Mouse (Mus musculus): ENCODE results near the gene Prss54. TPM values are rescaled to one million over a fixed set of nuclear protein-coding genes. Genes with fewer than 3 reads are reported as not detected.

Gene Prss54
- polyA plus RNA-seq, 1 experiment from 2014 or later = not detected

- H3K4me2 ChIP-seq = no peak overlapping the region
- 53% methylated on average over 16 of the region's 16 CpGs for WGBS
- ATAC-seq (ENCODE audit: borderline replicate concordance, extremely low read depth, low FRiP score, low TSS enrichment) = no peak
Measured at GRCm38 (mm10) chr8:95549871-95550829, 26.0 kb downstream of the Prss54 start.

GRCm38 (mm10) chr8:95547931-95548330 lies 28.2 kb downstream of the Prss54 start:
- H3K9ac ChIP-seq = no peak overlapping the region
- no peak overlapping the region for H3K27ac ChIP-seq
- H3K4me2 ChIP-seq = no peak overlapping the region

More at GRCm38 (mm10) chr8:95549871-95550829, 26.0 kb downstream of the Prss54 start:
- H3K36me3 ChIP-seq = no peaks in the 10 kb centered on the region
- H3K9ac ChIP-seq = no peak overlapping the region
- H3K27me3 ChIP-seq = no peaks in the 10 kb centered on the region
- no peaks in the 10 kb centered on the region for H3K4me1 ChIP-seq
- no peak overlapping the region for H3K4me3 ChIP-seq
- H3K27ac ChIP-seq = no peak overlapping the region
- H3K9me3 ChIP-seq = no peaks in the 10 kb centered on the region

GRCm38 (mm10) chr8:95546986-95547385 lies 29.2 kb downstream of the Prss54 start:
- ATAC-seq (ENCODE audit: borderline replicate concordance, extremely low read depth, low FRiP score, low TSS enrichment) = no peak
- Histone ChIP-seq H3K27me3 (no peaks in the 10 kb centered on the region), H3K9ac (no peak overlapping the region), H3K4me2 (no peak overlapping the region), H3K9me3 (no peaks in the 10 kb centered on the region), H3K4me1 (no peaks in the 10 kb centered on the region), H3K36me3 (no peaks in the 10 kb centered on the region), H3K27ac (no peak overlapping the region), H3K4me3 (no peak overlapping the region)
- 78% methylated on average over 4 of the region's 4 CpGs for WGBS

More at GRCm38 (mm10) chr8:95547931-95548330, 28.2 kb downstream of the Prss54 start:
- WGBS = 51% methylated on average over 8 of the region's 8 CpGs
- no peaks in the 10 kb centered on the region for H3K9me3 ChIP-seq
- no peaks in the 10 kb centered on the region for H3K4me1 ChIP-seq
- no peaks in the 10 kb centered on the region for H3K27me3 ChIP-seq
- no peak overlapping the region for H3K4me3 ChIP-seq
- H3K36me3 ChIP-seq = no peaks in the 10 kb centered on the region
- no peak for ATAC-seq (ENCODE audit: borderline replicate concordance, extremely low read depth, low FRiP score, low TSS enrichment)

- Histone ChIP-seq H3K4me1 (no peaks in the 10 kb centered on the region), H3K4me3 (no peak overlapping the region), H3K27ac (no peak overlapping the region), H3K9ac (no peak overlapping the region), H3K4me2 (no peak overlapping the region), H3K36me3 (no peaks in the 10 kb centered on the region), H3K27me3 (no peaks in the 10 kb centered on the region), H3K9me3 (no peaks in the 10 kb centered on the region)
- 70% methylated on average over 17 of the region's 17 CpGs for WGBS
- no peak for ATAC-seq (ENCODE audit: borderline replicate concordance, extremely low read depth, low FRiP score, low TSS enrichment)
Measured at GRCm38 (mm10) chr8:95545815-95546214, 30.3 kb downstream of the Prss54 start.

GRCm38 (mm10) chr8:95543065-95543464 lies 33.1 kb downstream of the Prss54 start:
- Histone ChIP-seq H3K27me3 (no peaks in the 10 kb centered on the region), H3K4me3 (no peak overlapping the region), H3K36me3 (no peaks in the 10 kb centered on the region), H3K4me2 (no peak overlapping the region), H3K9me3 (no peaks in the 10 kb centered on the region), H3K9ac (no peak overlapping the region), H3K4me1 (no peaks in the 10 kb centered on the region), H3K27ac (no peak overlapping the region)
- ATAC-seq (ENCODE audit: borderline replicate concordance, extremely low read depth, low FRiP score, low TSS enrichment) = no peak
- WGBS = 81% methylated on average over 3 of the region's 3 CpGs

GRCm38 (mm10) chr8:95542191-95542590 lies 33.9 kb downstream of the Prss54 start:
- no peak overlapping the region for H3K4me2 ChIP-seq
- no peaks in the 10 kb centered on the region for H3K9me3 ChIP-seq
- no peak overlapping the region for H3K9ac ChIP-seq
- no peak for ATAC-seq (ENCODE audit: borderline replicate concordance, extremely low read depth, low FRiP score, low TSS enrichment)
- no peaks in the 10 kb centered on the region for H3K27me3 ChIP-seq
- no peak overlapping the region for H3K27ac ChIP-seq
- no peaks in the 10 kb centered on the region for H3K4me1 ChIP-seq
- no peaks in the 10 kb centered on the region for H3K36me3 ChIP-seq
- 84% methylated on average over 6 of the region's 6 CpGs for WGBS
- no peak overlapping the region for H3K4me3 ChIP-seq

- Histone ChIP-seq H3K36me3 (no peaks in the 10 kb centered on the region), H3K4me1 (no peaks in the 10 kb centered on the region), H3K9ac (no peak overlapping the region), H3K4me2 (no peak overlapping the region), H3K27me3 (no peaks in the 10 kb centered on the region), H3K4me3 (no peak overlapping the region), H3K9me3 (no peaks in the 10 kb centered on the region), H3K27ac (no peak overlapping the region)
- ATAC-seq (ENCODE audit: borderline replicate concordance, extremely low read depth, low FRiP score, low TSS enrichment) = no peak
- WGBS = 70% methylated on average over 5 of the region's 5 CpGs
Measured at GRCm38 (mm10) chr8:95539487-95539886, 36.7 kb downstream of the Prss54 start.

GRCm38 (mm10) chr8:95533584-95534387 lies 42.4 kb downstream of the Prss54 start, which contains the start of gene Ccdc113:
Gene Ccdc113, plus strand, starts transcription at chr8:95534085.
- H3K36me3 ChIP-seq = no peaks in the 10 kb centered on the region
- WGBS = 6% methylated on average over 33 of the region's 33 CpGs

GRCm38 (mm10) chr8:95532206-95532605 lies 43.9 kb downstream of the Prss54 start:
- Histone ChIP-seq H3K4me3 (no peak overlapping the region), H3K4me2 (no peak overlapping the region), H3K9me3 (no peaks in the 10 kb centered on the region), H3K27me3 (no peaks in the 10 kb centered on the region), H3K36me3 (no peaks in the 10 kb centered on the region), H3K27ac (no peak overlapping the region), H3K9ac (no peak overlapping the region), H3K4me1 (peaks cover 5% of the 10 kb centered on the region; the same call in 1 of the 2 replicates)
- WGBS = 57% methylated on average over 4 of the region's 4 CpGs
- ATAC-seq (ENCODE audit: borderline replicate concordance, extremely low read depth, low FRiP score, low TSS enrichment) = no peak

More at GRCm38 (mm10) chr8:95533584-95534387, 42.4 kb downstream of the Prss54 start, which contains the start of gene Ccdc113:
- Histone ChIP-seq H3K27ac (no peak within 1 kb of the TSS), H3K4me1 (peaks cover 5% of the 10 kb centered on the region; the same call in 1 of the 2 replicates), H3K9ac (0 out of 2 replicates have a peak within 1 kb of the TSS, but pooled peaks have one; percentile 3), H3K4me3 (peak within 1 kb of the TSS; percentile 40), H3K9me3 (no peaks in the 10 kb centered on the region), H3K4me2 (peak within 1 kb of the TSS; percentile 81), H3K27me3 (no peaks in the 10 kb centered on the region)
- peak; percentile 78 for ATAC-seq (ENCODE audit: borderline replicate concordance, extremely low read depth, low FRiP score, low TSS enrichment)

GRCm38 (mm10) chr8:95528750-95529310 lies 47.3 kb downstream of the Prss54 start:
- Histone ChIP-seq H3K4me3 (no peak overlapping the region), H3K36me3 (no peaks in the 10 kb centered on the region), H3K9me3 (no peaks in the 10 kb centered on the region), H3K4me2 (no peak overlapping the region), H3K27ac (no peak overlapping the region), H3K4me1 (peaks cover 3% of the 10 kb centered on the region; the same call in 1 of the 2 replicates), H3K27me3 (no peaks in the 10 kb centered on the region), H3K9ac (no peak overlapping the region)
- 60% methylated on average over 9 of the region's 9 CpGs for WGBS
- no peak for ATAC-seq (ENCODE audit: borderline replicate concordance, extremely low read depth, low FRiP score, low TSS enrichment)

GRCm38 (mm10) chr8:95528194-95528593 lies 47.9 kb downstream of the Prss54 start:
- Histone ChIP-seq H3K4me3 (no peak overlapping the region), H3K9me3 (no peaks in the 10 kb centered on the region), H3K4me1 (no peaks in the 10 kb centered on the region), H3K36me3 (no peaks in the 10 kb centered on the region), H3K9ac (no peak overlapping the region), H3K4me2 (no peak overlapping the region), H3K27me3 (no peaks in the 10 kb centered on the region), H3K27ac (no peak overlapping the region)
- WGBS = 91% methylated on average over 10 of the region's 10 CpGs
- no peak for ATAC-seq (ENCODE audit: borderline replicate concordance, extremely low read depth, low FRiP score, low TSS enrichment)

Data from lung, embryonic 15.5 days (tissue).